Mouse (Mus musculus) heart, adult 2 months (tissue): ENCODE data around the gene Atp13a4. TPM values are rescaled to one million over a fixed set of nuclear protein-coding genes. Genes with fewer than 3 reads are reported as not detected.
A peak's percentile ranks its signal among the peaks of the same experiment; 100 is the strongest.

Source experiments
- DNase-seq, 2 experiments: peaks; one replicate each; pipeline ENCODE4 v3.0.0; 2021
- H3K27ac ChIP-seq: fragments of 200-600 bp; 2 replicates; pipeline ENCODE4 v1.8.1; 2022
- H3K27me3 ChIP-seq: fragments of 200-500 bp; 2 replicates; pipeline ENCODE4 v1.6.1; 2012; ENCODE audit warnings: mild to moderate bottlenecking, low read length, inconsistent platforms, mixed read lengths; ENCODE audit not compliant: control insufficient read depth, insufficient read depth
- H3K36me3 ChIP-seq: fragments of 200-500 bp; 2 replicates; pipeline ENCODE4 v1.6.1; 2012; ENCODE audit warnings: low read length, inconsistent platforms; ENCODE audit not compliant: control insufficient read depth, insufficient read depth
- H3K4me1 ChIP-seq: fragments of 200-500 bp; 2 replicates; pipeline ENCODE4 v1.6.1; 2011; ENCODE audit warnings: low read length; ENCODE audit not compliant: control insufficient read depth, insufficient read depth
- H3K4me3 ChIP-seq: fragments of 200-600 bp; 2 replicates; pipeline ENCODE4 v1.8.1; 2022
- H3K79me2 ChIP-seq: fragments of 200-500 bp; replicated peaks from 2 replicates; pipeline ENCODE4 v1.6.1; 2012; ENCODE audit warnings: mild to moderate bottlenecking, inconsistent platforms, low read length, moderate library complexity, mixed read lengths; ENCODE audit not compliant: control insufficient read depth, insufficient read depth
- H3K9ac ChIP-seq: fragments of 200-500 bp; 2 replicates; pipeline ENCODE4 v1.6.1; 2012; ENCODE audit warnings: low read depth, mild to moderate bottlenecking, control low read depth, inconsistent platforms, low read length, mixed read lengths
- CTCF ChIP-seq: fragments of 200-600 bp; IDR thresholded peaks from 2 replicates; pipeline ENCODE4 v1.8.1; 2022; ENCODE audit warnings: antibody characterized with exemption, mild to moderate bottlenecking, moderate library complexity
- EP300 ChIP-seq: fragments of 200-500 bp; IDR thresholded peaks from 2 replicates; pipeline ENCODE4 v1.6.1; 2011; ENCODE audit warnings: low read depth, low read length, control low read depth; ENCODE audit not compliant: insufficient read depth
- POLR2A ChIP-seq: fragments of 200-500 bp; IDR thresholded peaks from 2 replicates; pipeline ENCODE4 v1.6.1; 2011; ENCODE audit warnings: mild to moderate bottlenecking, low read depth, low read length, control low read depth; ENCODE audit not compliant: insufficient read depth
- WGBS: fragments of 180-500 bp; shearing (Covaris S2); methylation state at CpG from one replicate; pipeline ENCODE4 v1.1.7; 2018; 5-methylcytosine and 5-hydroxymethylcytosine counted together
- intact Hi-C: fragments of 180-260 bp; cut with DNase I; formaldehyde crosslinking; loops from one replicate; pipeline ENCODE4 v1.15.1; 2025
- long read RNA-seq: library from polyadenylated mRNA; stranded (forward); transcript quantifications from one replicate; pipeline ENCODE4 v2.0.0, GENCODE M21; 2021
- polyA plus RNA-seq: library from polyadenylated mRNA; depleted of rRNA; stranded (reverse); fragments of >200 nt; gene quantifications from 2 replicates; pipeline ENCODE4 v1.2.3, GENCODE M21; 2012; rRNA removed
- total RNA-seq, 2 experiments: library from RNA; stranded (reverse); gene quantifications; 2 replicates each; pipeline ENCODE4 v1.2.3; 2021

Atp13a4 gene
- not detected for total RNA-seq
- not detected in 2 replicates for polyA plus RNA-seq
- long read RNA-seq = 0 reads

- Histone ChIP-seq H3K9ac (no peak within 1 kb of the TSS), H3K4me3 (no peak within 1 kb of the TSS), H3K27me3 (no peaks in the 10 kb centered on the region), H3K79me2 (no peaks in the 10 kb centered on the region), H3K27ac (no peak within 1 kb of the TSS), H3K36me3 (no peaks in the 10 kb centered on the region), H3K4me1 (no peaks in the 10 kb centered on the region; the same call in 1 of the 2 replicates)
- intact Hi-C loops = no loop called here
- WGBS = 78% methylated on average over 11 of the region's 11 CpGs
- no peak for TF ChIP-seq POLR2A
- no peak for TF ChIP-seq CTCF
- TF ChIP-seq EP300 = no peak
- no peak for DNase-seq
Measured at GRCm38 (mm10) chr16:29544829-29545228, at the start of gene Atp13a4. TSS of gene Atp13a4 (minus strand) at chr16:29544864.

- DNase-seq = peak in 1 of 2 experiments; percentile 39
- Histone ChIP-seq H3K27me3 (no peaks in the 10 kb centered on the region), H3K27ac (no peak overlapping the region), H3K4me1 (no peaks in the 10 kb centered on the region), H3K79me2 (no peaks in the 10 kb centered on the region), H3K4me3 (no peak overlapping the region), H3K9ac (no peak overlapping the region), H3K36me3 (peaks cover 4% of the 10 kb centered on the region)
- WGBS = 57% methylated on average over 7 of the region's 7 CpGs
- TF ChIP-seq CTCF = no peak
- TF ChIP-seq POLR2A = no peak
- no peak for TF ChIP-seq EP300
- intact Hi-C loops = no loop called here
Measured at GRCm38 (mm10) chr16:29592171-29592570, 47.5 kb upstream of the Atp13a4 start.

- no peaks in the 10 kb centered on the region for H3K79me2 ChIP-seq
- no peaks in the 10 kb centered on the region for H3K27me3 ChIP-seq
- peak overlapping the region; percentile 79 for H3K27ac ChIP-seq
- DNase-seq = peak in 1 of 2 experiments; percentile 22
- H3K36me3 ChIP-seq = no peaks in the 10 kb centered on the region
- peak overlapping the region; percentile 87 for H3K4me3 ChIP-seq
- intact Hi-C loops = loop anchor here (5.0 kb wide), 1 partner anchor 742 kb away; no protein-coding TSS in a partner anchor
- TF ChIP-seq EP300 = no peak
- TF ChIP-seq CTCF = no peak
- TF ChIP-seq POLR2A = no peak
- WGBS = 4% methylated on average over 12 of the region's 12 CpGs
- H3K4me1 ChIP-seq = peaks cover 3% of the 10 kb centered on the region
- H3K9ac ChIP-seq = peak overlapping the region; percentile 82
Measured at GRCm38 (mm10) chr16:29579787-29580176, 35.1 kb upstream of the Atp13a4 start.

- Histone ChIP-seq H3K79me2 (no peaks in the 10 kb centered on the region), H3K9ac (peak within 1 kb of the TSS; percentile 82), H3K27me3 (no peaks in the 10 kb centered on the region), H3K27ac (peak within 1 kb of the TSS; percentile 79), H3K36me3 (no peaks in the 10 kb centered on the region), H3K4me1 (peaks cover 3% of the 10 kb centered on the region), H3K4me3 (peak within 1 kb of the TSS; percentile 87)
- DNase-seq = peak; percentile 96 to 100
- intact Hi-C loops = loop anchor here (5.0 kb wide), 1 partner anchor 742 kb away; no protein-coding TSS in a partner anchor
- TF ChIP-seq CTCF (no peak), POLR2A (peak; percentile 75), EP300 (peak; percentile 94; the same call in 1 of the 2 replicates)
- under 1% methylated on average over 39 of the region's 39 CpGs for WGBS
Measured at GRCm38 (mm10) chr16:29579167-29579786, 34.6 kb upstream of the Atp13a4 start, which contains the start of gene Opa1. TSS of gene Opa1 (plus strand) at chr16:29579334.

- H3K27me3 ChIP-seq = no peaks in the 10 kb centered on the region
- peaks cover 3% of the 10 kb centered on the region for H3K4me1 ChIP-seq
- TF ChIP-seq CTCF (peak; percentile 57), EP300 (no peak), POLR2A (no peak)
- H3K79me2 ChIP-seq = no peaks in the 10 kb centered on the region
- no peak for DNase-seq
- no peak overlapping the region for H3K9ac ChIP-seq
- intact Hi-C loops = loop anchor here (5.0 kb wide), 1 partner anchor 738 kb away; no protein-coding TSS in a partner anchor
- H3K36me3 ChIP-seq = no peaks in the 10 kb centered on the region
- 7% methylated on average over 5 of the region's 5 CpGs for WGBS
- no peak overlapping the region for H3K27ac ChIP-seq
- no peak overlapping the region for H3K4me3 ChIP-seq
Measured at GRCm38 (mm10) chr16:29575620-29576019, 31.0 kb upstream of the Atp13a4 start.

GRCm38 (mm10) chr16:29574013-29574412 is 29.3 kb upstream of the Atp13a4 start:
- Histone ChIP-seq H3K4me3 (no peak overlapping the region), H3K27me3 (no peaks in the 10 kb centered on the region), H3K36me3 (no peaks in the 10 kb centered on the region), H3K4me1 (no peaks in the 10 kb centered on the region), H3K9ac (no peak overlapping the region), H3K27ac (no peak overlapping the region), H3K79me2 (no peaks in the 10 kb centered on the region)
- no peak for DNase-seq
- intact Hi-C loops = no loop called here
- WGBS = 42% methylated on average over 4 of the region's 4 CpGs
- TF ChIP-seq EP300 (no peak), POLR2A (no peak), CTCF (no peak)
